Mouse (Mus musculus): ENCODE measurements around the gene Ctsm. TPM values are rescaled to one million over a fixed set of nuclear protein-coding genes. Genes with fewer than 3 reads are reported as not detected.
"Not testable (repeated sequence)": the region's sequence is repeated elsewhere in the genome, so short reads cannot be mapped to it uniquely, and the experiment has no call there.

Gene Ctsm
- not detected in 2 replicates for polyA plus RNA-seq (2014; fragmentation: Nextera tagmentation; extraction: Ambion mirVana)

DNA sequence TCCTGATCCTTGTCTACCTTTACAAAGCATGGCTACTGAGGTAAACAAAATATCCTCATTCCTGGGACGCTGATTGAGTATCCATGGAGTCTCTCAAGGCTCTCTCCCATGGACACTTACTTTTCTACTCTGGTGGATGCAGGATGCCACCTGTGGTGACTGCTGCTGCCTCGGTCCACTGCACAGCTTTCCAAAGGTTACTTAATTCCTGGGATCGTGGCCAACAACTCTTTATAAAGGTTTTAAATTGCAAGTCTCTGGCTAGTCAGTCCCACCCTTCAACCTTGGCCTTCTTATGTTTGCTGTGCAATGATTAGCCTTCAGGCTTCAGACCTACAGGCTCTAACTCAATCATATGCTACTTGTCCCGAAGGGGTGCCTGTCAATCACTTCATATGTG lies at the start of gene Ctsm:
Ctsm (minus strand) TSS at position 209 of the 400 bp plus-strand sequence.
- no peak within 1 kb of the TSS for H3K27ac ChIP-seq (ENCODE audit: low read depth, low read length)
- H3K4me2 ChIP-seq (ENCODE audit: low read length) = no peak within 1 kb of the TSS
- peaks cover 13% of the 10 kb centered on the region; the same call in 1 of the 2 replicates for H3K9me3 ChIP-seq (replicated peaks; ENCODE audit: control insufficient read depth, low read length)
- ATAC-seq (no peak), DNase-seq (ENCODE audit: low spot score) (no peak)
- no peak within 1 kb of the TSS for H3K4me3 ChIP-seq (ENCODE audit: low read depth, low read length)
- no peak within 1 kb of the TSS for H3K9ac ChIP-seq (ENCODE audit: low read length)
- no peaks in the 10 kb centered on the region for H3K27me3 ChIP-seq (replicated peaks; ENCODE audit: control insufficient read depth, insufficient read depth, low read length)
- H3K36me3 ChIP-seq (ENCODE audit: control insufficient read depth, insufficient read depth, low read length) = no peaks in the 10 kb centered on the region
- 60% methylated on average over 4 of the region's 4 CpGs for WGBS
- H3K4me1 ChIP-seq (ENCODE audit: control insufficient read depth, insufficient read depth, low read length) = no peaks in the 10 kb centered on the region

DNA sequence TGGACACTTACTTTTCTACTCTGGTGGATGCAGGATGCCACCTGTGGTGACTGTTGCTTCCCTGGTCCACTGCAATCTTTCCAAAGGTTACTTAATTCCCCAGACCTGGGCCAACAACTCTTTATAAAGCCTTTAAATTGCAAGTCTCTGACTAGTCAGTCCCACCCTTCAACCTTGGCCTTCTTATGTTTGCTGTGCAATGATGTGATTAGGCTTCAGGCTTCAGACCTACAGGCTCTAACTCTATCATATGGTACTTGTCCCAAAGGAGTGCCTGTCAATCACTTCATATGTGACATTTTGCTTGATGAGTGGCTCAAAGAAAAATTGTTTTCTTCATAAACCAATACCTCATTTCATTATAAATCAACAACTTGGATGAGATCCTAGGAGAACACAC lies 28.4 kb upstream of the Ctsm start, which contains the start of gene Cts3:
Cts3 (minus strand) TSS at position 101 of the 400 bp plus-strand sequence.
- H3K4me2 ChIP-seq (ENCODE audit: low read length) = no peak within 1 kb of the TSS
- no peak within 1 kb of the TSS for H3K4me3 ChIP-seq (ENCODE audit: low read depth, low read length)
- DNase-seq (ENCODE audit: low spot score) (no peak), ATAC-seq (no peak)
- H3K4me1 ChIP-seq (ENCODE audit: control insufficient read depth, insufficient read depth, low read length) = no peaks in the 10 kb centered on the region
- no peak within 1 kb of the TSS for H3K9ac ChIP-seq (ENCODE audit: low read length)
- no peak within 1 kb of the TSS for H3K27ac ChIP-seq (ENCODE audit: low read depth, low read length)
- H3K36me3 ChIP-seq (ENCODE audit: control insufficient read depth, insufficient read depth, low read length) = no peaks in the 10 kb centered on the region
- no peaks in the 10 kb centered on the region for H3K27me3 ChIP-seq (replicated peaks; ENCODE audit: control insufficient read depth, insufficient read depth, low read length)
- H3K9me3 ChIP-seq (replicated peaks; ENCODE audit: control insufficient read depth, low read length) = peaks cover 19% of the 10 kb centered on the region

DNA sequence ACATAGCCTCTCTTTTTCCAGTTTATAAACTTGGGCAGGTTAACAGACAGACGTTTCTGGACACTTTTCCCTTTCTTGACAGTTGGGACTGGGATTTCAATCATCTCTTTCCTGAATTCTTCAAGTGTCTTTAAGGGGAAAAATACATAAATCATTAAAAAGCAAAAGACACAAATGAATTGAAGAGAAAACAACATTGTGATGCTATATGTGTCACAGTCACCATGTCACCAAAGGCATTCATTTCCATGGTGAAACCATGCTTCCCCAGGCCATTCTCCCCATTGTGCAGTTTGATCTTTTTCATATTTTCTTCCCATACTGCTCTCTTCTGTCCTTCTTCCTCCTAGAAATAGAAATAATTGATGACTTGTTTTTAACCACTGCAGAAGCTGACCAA lies 26.4 kb upstream of the Ctsm start, which contains the start of gene Gm49352:
Gm49352 (minus strand) TSS at position 101 of the 400 bp plus-strand sequence.
- ATAC-seq; DNase-seq (ENCODE audit: low spot score); H3K4me2 ChIP-seq (ENCODE audit: low read length); H3K4me1 ChIP-seq (ENCODE audit: control insufficient read depth, insufficient read depth, low read length); H3K36me3 ChIP-seq (ENCODE audit: control insufficient read depth, insufficient read depth, low read length); H3K27me3 ChIP-seq (replicated peaks; ENCODE audit: control insufficient read depth, insufficient read depth, low read length); H3K27ac ChIP-seq (ENCODE audit: low read depth, low read length); H3K9ac ChIP-seq (ENCODE audit: low read length); H3K4me3 ChIP-seq (ENCODE audit: low read depth, low read length): not testable (repeated sequence)
- 47% methylated on average over 1 of the region's 1 CpGs for WGBS
- H3K9me3 ChIP-seq (replicated peaks; ENCODE audit: control insufficient read depth, low read length) = peaks cover 25% of the 10 kb centered on the region

Other genes starting within 250 kb of the Ctsm start
- not detected in 2 replicates for gene Cts7, start 183.6 kb downstream of the Ctsm start, polyA plus RNA-seq (2014; fragmentation: Nextera tagmentation; extraction: Ambion mirVana)
- gene Gm49352, start 26.3 kb upstream of the Ctsm start, polyA plus RNA-seq (2014; fragmentation: Nextera tagmentation; extraction: Ambion mirVana) = not detected in 2 replicates
- gene Cts3, start 28.3 kb upstream of the Ctsm start, polyA plus RNA-seq (2014; fragmentation: Nextera tagmentation; extraction: Ambion mirVana) = not detected in 2 replicates

All from forebrain, embryonic 14.5 days (tissue).